In the genomic region with DNA sequence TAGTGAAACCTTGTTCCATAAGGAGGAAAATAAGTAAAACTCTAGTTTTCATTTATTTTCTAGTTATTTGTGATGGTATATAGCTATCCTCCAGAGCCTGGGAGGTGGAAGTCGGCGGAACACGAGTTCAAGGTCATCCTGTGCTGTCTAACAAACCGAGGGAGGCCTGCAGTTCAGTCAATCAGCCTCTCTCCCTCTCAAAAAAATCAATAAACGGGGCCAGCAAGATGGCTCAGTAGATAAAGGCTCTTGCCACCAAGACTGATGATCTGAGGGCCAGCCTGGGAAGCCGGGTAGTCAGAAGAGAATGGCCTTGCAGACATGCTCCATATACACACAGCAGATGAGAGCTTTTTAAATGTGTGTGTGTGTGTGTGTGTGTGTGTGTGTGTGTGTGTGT, we compare ENCODE assay signal across 8 mouse cellular contexts. TPM values are rescaled to one million over a fixed set of nuclear protein-coding genes. Genes with fewer than 3 reads are reported as not detected.
A peak's percentile ranks its signal among the peaks of the same experiment; 100 is the strongest.
DNase-seq lines count a peak whose midpoint lies in the region; ATAC-seq and TF ChIP-seq lines count a peak whose summit lies in the region.

No protein-coding gene starts in this region.

- H3K27me3 ChIP-seq in testis, adult 2 months (ENCODE audit: control insufficient read depth, insufficient read depth, low read length): no peaks in the 10 kb centered on the region
- H3K27me3 ChIP-seq in liver, embryonic 12.5 days (replicated peaks): peaks cover 77% of the 10 kb centered on the region

- H3K36me3 ChIP-seq in testis, adult 2 months (ENCODE audit: control insufficient read depth, insufficient read depth, low read length): no peaks in the 10 kb centered on the region
- H3K36me3 ChIP-seq in liver, embryonic 12.5 days: no peaks in the 10 kb centered on the region

- peaks cover 14% of the 10 kb centered on the region for H3K4me1 ChIP-seq in testis, adult 2 months (ENCODE audit: control insufficient read depth, insufficient read depth, low read length)
- peaks cover 27% of the 10 kb centered on the region for H3K4me1 ChIP-seq in liver, embryonic 12.5 days

- peak overlapping the region; percentile 75; the same call in 1 of the 2 replicates for H3K27ac ChIP-seq in testis, adult 2 months (ENCODE audit: control insufficient read depth, insufficient read depth, low read depth, low read length)
- peak overlapping the region; percentile 85 for H3K27ac ChIP-seq in liver, embryonic 12.5 days

- no peak for TF ChIP-seq POLR2A in testis, adult 2 months (IDR thresholded peaks at IDR 0.05; ENCODE audit: control insufficient read depth, low read depth, low read length)

- TF ChIP-seq CTCF in testis, adult 2 months (IDR thresholded peaks at IDR 0.05; ENCODE audit: control insufficient read depth, insufficient read depth, insufficient replicate concordance, low read depth, low read length): no peak

- H3K4me3 ChIP-seq in testis, adult 2 months (ENCODE audit: control insufficient read depth, low read depth, low read length): no peak overlapping the region
- H3K4me3 ChIP-seq in liver, embryonic 12.5 days: no peak overlapping the region

- peak overlapping the region; percentile 79 for H3K4me2 ChIP-seq in liver, embryonic 12.5 days

- peak; percentile 44 for DNase-seq in cerebellum, adult 9-10 months
- no peak for DNase-seq in cerebellum, postnatal 36 days
- no peak for DNase-seq in testis, postnatal 10 days (ENCODE audit: low spot score)
- DNase-seq in thymus, postnatal 36 days: no peak
- no peak for DNase-seq in yolk sac, embryonic 10.5 days (ENCODE audit: low spot score)
- no peak for DNase-seq in Muller cell, postnatal 12 days (ENCODE audit: inconsistent ontology term)

- H3K9me3 ChIP-seq in liver, embryonic 12.5 days (replicated peaks): no peaks in the 10 kb centered on the region

- ATAC-seq in liver, embryonic 12.5 days: no peak

- WGBS in liver, embryonic 12.5 days (ENCODE audit: insufficient replicate concordance): 35% methylated on average over 6 of the region's 6 CpGs

- no peak overlapping the region for H3K9ac ChIP-seq in liver, embryonic 12.5 days

RNA-seq across cellular contexts. Expression of gene Tnrc18, which starts 6.6 kb away (rescaled TPM):
- 35.9 and 39.9 TPM in 2 replicates for polyA plus RNA-seq in testis, adult 2 months (2012; rRNA removed)
- polyA plus RNA-seq in liver, embryonic 12.5 days (2016; fragmentation: Nextera tagmentation; extraction: Ambion mirVana): 8.8 and 8.9 TPM in 2 replicates
